Mouse (Mus musculus) heart, adult 8-10 months (tissue): ENCODE measurements around the gene Pcbd1. TPM values are rescaled to one million over a fixed set of nuclear protein-coding genes. Genes with fewer than 3 reads are reported as not detected.
"Not testable (repeated sequence)": the region's sequence is repeated elsewhere in the genome, so short reads cannot be mapped to it uniquely, and the experiment has no call there.

Experiments used
- DNase-seq: peaks from one replicate; pipeline ENCODE4 v3.0.0; 2022; ENCODE audit warnings: low spot score
- microRNA-seq: library from miRNA; unstranded; fragments of <30 nt; microRNA quantifications from one replicate; pipeline ENCODE4 v1.2.0, GENCODE M21; 2022
- total RNA-seq, 4 experiments: library from RNA; stranded (reverse); gene quantifications; 2 replicates each; pipeline ENCODE4 v1.2.4; 2022

Gene Pcbd1
- total RNA-seq, 4 experiments from 2014 or later: 0.37 to 1.8 (median 0.92) TPM

DNA sequence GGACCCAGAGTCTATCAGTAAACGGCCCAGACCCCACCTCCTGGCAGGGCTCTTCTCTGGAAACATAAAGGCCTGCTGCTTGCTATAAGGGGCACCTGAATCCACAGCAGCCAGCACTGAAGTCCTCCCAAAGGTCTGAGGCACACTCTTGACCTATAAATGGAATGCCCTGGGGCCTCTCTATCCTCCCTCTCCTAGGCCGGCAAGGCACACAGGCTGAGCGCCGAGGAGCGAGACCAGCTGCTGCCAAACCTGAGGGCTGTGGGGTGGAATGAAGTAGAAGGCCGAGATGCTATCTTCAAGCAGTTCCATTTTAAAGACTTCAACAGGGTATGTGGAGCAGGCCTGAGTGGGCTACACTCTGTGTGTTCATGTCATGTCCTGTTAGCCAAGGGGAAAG lies 2.7 kb downstream of the Pcbd1 start:
- no peak for DNase-seq

DNA sequence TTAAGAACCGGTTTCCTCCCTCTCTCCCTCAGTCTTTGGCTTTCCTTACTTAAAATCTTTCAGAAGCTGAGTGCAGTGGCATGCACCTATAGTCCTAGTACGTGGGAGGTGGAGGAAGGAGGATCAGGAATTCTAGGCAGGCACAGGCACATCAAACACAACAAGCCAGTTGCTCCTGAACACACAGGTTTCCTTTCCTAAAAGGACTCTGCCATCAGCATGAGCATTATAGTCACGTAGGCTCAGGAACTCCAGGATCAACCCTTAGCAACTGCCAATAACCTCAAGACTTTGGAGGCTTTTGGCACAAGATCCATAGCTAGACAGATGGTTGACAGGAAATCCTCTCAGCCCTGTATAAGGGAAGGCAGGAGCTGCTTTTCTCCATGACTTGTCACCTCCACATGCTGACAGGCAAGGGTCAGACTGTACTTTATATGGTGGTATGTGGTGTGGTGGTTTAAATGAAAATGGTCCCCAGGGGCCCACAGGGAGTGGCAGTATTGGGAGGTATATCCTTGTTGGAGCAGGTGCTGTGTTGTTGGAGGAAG lies 14.5 kb downstream of the Pcbd1 start:
- DNase-seq: no peak

DNA sequence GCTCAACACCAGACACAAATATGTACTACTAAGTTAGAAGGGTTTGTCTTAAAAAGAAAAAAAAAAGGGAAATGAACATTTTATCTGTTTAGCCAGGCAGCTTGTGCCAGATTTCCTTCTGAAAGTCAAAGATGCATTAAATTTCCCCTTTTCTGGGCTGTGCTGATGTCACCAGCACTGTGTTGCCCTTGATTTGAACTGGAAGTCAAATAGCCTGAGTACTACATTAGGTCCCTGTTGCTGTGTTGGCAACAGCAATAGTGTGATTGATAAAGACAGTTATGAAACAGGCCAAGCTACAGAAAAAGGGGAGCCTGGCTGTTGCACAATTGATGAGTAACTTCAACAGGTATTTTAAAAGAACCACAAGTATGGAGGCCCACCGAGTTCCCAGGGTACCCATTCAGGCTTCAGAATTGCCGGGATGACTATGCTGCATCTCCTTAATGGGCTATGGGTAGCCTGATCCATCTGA lies 25.2 kb downstream of the Pcbd1 start:
- no peak for DNase-seq

DNA sequence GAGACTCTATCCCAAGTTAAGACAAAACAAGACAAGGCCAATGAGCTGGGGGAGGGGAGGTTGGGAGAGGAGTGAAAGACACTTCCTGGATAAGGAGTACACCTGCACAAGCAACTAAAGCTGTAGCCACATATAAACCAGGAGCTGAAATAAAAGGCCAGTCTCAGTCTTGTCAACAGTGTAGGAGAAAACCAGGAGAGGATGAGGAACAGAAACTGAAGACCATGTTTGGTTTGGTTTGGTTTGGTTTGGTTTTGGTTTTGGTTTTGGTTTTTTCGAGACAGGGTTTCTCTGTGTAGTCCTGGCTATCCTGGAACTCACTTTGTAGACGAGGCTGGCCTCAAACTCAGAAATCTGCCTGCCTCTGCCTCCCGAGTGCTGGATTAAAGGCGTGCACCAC lies 32.6 kb downstream of the Pcbd1 start:
- not testable (repeated sequence) for DNase-seq

DNA sequence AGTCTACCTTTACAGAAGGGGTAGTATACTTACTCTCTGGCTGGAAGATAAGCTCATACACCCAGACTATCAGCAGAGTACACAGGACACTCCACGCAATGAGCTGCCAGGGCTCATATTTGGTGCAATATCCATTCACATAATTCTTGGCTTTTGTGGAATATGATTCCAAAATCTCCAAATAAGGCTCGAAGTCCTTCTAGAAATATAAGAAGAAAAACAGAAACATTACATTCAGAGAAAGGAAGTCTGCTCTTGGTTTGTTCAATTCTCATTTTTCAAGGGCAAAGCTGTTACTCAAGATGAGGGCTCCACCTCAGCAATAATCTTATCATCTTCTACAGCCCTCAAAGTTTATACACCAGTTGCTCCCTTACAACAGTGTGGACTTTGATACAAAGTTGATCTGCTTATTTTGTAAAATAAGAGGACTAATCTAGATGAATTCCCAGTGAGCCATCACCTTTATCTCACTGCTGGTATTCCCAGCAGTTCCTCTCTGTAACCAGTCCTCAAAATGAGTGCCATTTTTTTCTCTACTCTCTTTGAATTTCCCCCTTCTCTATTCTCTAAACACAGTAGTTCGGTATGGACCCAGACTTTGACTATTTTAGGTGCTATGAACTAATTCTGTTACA lies 34.3 kb downstream of the Pcbd1 start:
- no peak for DNase-seq

DNA sequence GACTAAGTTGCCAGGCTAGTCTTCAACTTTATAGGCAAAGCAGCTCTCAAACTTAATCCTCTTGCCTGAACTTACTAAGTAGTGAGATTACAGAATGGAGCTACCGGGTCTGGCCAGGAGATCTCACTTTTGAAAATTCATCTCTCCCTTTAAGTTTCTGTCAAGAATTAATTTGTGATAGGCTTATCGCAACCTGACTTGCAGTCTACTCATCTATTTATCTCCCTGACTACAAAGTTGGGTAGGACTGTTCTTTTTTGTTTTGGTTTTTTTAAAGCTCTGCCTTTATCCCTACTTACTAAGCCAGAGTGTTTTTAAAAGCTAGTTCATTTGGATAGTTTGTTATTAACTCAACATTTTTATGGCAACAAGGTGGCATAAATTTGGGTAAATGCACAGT lies 35.3 kb downstream of the Pcbd1 start:
- no peak for DNase-seq

DNA sequence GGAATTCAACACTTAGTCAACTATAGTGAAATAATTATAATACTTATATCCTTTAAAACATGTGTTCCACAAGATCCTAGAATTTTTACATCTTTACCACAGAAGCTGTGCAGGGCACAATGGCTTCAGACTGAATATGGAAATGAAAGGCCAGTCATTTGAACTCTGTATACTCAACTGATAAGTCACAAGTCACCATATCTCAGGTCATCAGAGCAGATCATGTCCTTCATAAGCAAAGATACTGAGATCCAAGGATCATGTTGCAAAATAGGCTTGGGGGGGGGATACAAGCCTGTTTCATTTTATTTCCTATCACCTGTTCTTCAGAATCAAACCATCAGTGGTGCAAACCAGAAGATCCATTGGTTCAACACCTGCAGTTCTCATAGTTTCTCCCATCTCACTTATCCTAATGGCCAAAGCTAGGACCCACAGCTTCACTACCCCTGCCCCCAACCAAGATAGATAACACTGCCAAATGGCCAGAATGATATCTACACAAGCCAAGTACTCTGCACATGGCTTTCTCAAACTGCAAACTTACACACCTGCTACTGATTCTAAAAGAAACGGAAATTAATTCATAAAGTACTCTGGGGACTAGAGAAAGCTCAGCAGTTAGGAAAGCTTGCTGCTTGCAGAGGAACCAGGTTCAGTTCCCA lies 39.7 kb downstream of the Pcbd1 start:
- DNase-seq: no peak

DNA sequence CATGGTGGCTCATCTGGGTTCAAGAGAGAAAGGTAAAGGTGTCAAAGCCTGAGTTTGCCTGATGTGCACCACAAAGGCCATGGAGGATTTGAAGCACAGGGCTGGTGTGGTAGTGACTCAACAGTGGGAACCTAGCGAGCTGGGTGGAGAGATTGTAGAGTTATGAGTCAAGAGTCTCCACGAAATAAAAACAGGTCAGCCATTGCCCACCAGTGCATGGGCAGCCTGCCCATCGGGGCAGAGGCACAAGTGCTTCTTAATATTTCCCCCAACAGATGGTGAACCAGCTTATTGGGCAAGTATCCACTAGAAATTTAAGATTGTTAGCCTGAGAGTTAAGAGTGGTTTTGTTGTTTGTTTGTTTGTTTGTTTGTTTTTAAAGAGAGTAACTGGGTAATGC lies 41.8 kb downstream of the Pcbd1 start:
- DNase-seq: no peak

DNA sequence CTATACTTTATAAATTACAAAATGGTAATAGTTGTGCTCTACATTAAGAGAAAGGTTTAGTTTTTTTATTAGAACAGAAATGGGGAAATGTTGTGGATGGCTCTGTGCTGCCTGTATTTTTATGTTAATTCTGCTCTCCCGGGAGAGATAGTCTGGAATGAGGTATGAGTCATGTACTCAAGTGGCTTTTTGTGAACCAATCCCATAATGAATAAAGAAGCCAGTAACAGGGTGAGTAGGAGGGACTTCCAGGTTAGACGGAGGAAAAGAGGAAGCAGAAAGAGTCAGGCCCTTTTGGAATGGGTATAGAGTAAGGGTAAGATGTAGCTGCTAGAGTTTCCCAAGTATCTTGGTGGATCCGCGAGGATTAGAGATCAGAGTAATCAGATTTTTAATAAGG lies 44.9 kb downstream of the Pcbd1 start:
- DNase-seq: no peak

DNA sequence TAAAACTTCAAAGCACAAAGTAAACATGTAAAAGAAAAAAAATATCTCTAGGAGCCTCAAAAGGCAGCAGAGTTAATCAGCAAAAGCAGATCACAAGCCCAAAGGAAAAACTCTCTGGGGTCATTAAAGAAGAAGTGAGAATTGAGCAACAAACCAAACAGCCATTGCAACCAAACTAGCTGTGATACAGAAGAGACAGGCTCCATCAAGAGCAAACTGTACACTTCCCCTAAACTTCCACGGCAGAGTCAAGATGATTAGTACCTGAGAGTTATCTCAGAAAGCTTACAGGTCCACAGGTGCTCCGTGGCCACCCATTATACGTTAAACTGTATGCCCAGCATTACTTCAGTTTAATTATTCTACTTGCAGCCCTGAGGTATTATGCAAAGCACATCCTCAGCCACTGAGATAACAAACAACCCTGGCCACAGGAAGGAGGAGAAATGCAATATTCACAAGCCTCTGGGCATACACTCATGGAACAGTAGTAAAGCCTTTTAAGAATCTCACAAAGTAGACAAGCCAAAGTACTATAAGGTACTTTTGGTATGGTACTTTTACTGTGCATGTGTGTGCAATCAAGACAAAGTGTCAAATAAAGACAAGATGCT lies 46.2 kb downstream of the Pcbd1 start:
- no peak for DNase-seq

DNA sequence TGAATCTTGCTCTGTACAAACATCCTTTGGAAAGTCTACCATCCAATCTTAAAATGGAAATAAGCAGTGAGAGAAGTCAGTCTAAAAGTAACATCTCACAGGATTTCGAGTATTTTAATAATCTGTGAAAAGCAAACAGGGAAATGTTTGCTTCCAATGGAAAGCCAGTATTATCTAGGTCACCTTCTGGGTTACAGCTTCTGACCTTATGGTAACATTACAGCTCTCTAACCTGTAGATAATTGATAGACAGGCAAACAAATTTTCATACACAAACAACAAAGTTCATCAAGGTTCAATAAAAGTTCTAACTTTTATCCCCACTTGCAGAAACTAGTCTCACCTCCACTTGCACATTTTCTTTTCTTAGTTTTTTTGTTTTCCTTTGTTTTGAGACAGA lies 48.4 kb downstream of the Pcbd1 start:
- no peak for DNase-seq

DNA sequence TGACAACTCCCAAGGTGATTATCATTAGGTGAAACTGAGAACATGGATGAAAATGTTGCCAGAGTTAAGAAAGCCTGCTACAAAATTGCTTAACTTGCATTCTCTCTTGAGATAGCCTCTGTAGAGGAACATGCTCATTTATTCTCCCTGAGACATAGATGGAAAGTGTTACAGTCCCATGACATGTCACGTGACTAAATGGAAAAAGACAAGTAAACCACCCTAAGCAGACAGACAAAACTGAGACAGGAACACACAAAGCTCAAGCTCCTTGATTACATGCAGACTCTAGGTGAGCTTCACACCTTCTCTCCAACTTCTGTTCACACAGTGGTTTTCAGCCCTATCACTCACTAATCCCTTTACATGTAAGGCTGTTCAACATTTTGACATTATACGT lies 54.2 kb downstream of the Pcbd1 start:
- no peak for DNase-seq

Small RNAs within 50 kb of the gene (microRNA-seq; reads per million reads assigned to microRNA genes)
- not detected for gene Gm44308

Other genes starting within 250 kb of the Pcbd1 start
- 10 to 100 TPM; 13.9 to 17.0 (median 15.4) TPM for gene Sgpl1, start 58.4 kb downstream of the Pcbd1 start, total RNA-seq
- gene Tbata, start 82.6 kb downstream of the Pcbd1 start, total RNA-seq: not detected
- gene Adamts14, start 184.1 kb downstream of the Pcbd1 start, total RNA-seq: 1 to 10 TPM in 2 of 4 experiments, under 1 TPM in 2; 0.69 to 1.3 (median 0.96) TPM
- gene Prf1, start 208.5 kb downstream of the Pcbd1 start, total RNA-seq: under 1 TPM in 2 of 4 experiments, not detected in 2; 0.16 to 0.23 TPM